Mouse (Mus musculus) forebrain, embryonic 16.5 days (tissue): ENCODE data around the gene Map1b. TPM values are rescaled to one million over a fixed set of nuclear protein-coding genes. Genes with fewer than 3 reads are reported as not detected.

Source experiments
- ATAC-seq: fragments of 200-750 bp; cut with Nextera tagmentation; 2 replicates; pipeline ENCODE4 v1.8.0; 2017; ENCODE audit warnings: mild to moderate bottlenecking, moderate library complexity
- H3K27ac ChIP-seq: fragments of 300-500 bp; sonication (generic); 2 replicates; pipeline ENCODE4 v1.5.1; 2014; ENCODE audit warnings: low read length, control low read depth
- H3K27me3 ChIP-seq: fragments of 300-500 bp; sonication (generic); replicated peaks from 2 replicates; pipeline ENCODE4 v1.6.1; 2014; ENCODE audit warnings: low read length; ENCODE audit not compliant: control insufficient read depth, insufficient read depth
- H3K36me3 ChIP-seq: fragments of 300-500 bp; sonication (generic); 2 replicates; pipeline ENCODE4 v1.6.1; 2014; ENCODE audit not compliant: control insufficient read depth, insufficient read depth
- H3K4me1 ChIP-seq: fragments of 300-500 bp; sonication (generic); replicated peaks from 2 replicates; pipeline ENCODE4 v1.6.1; 2014; ENCODE audit warnings: low read length; ENCODE audit not compliant: control insufficient read depth, insufficient read depth
- H3K4me2 ChIP-seq: fragments of 300-500 bp; sonication (generic); 2 replicates; pipeline ENCODE4 v1.6.1; 2014; ENCODE audit warnings: mild to moderate bottlenecking, low read length, control low read depth
- H3K4me3 ChIP-seq: fragments of 300-500 bp; sonication (generic); replicated peaks from 2 replicates; pipeline ENCODE4 v1.5.1; 2014; ENCODE audit warnings: mild to moderate bottlenecking, low read length, control low read depth
- H3K9ac ChIP-seq: fragments of 300-500 bp; sonication (generic); replicated peaks from 2 replicates; pipeline ENCODE4 v1.6.1; 2014; ENCODE audit warnings: low read depth, low read length, control low read depth
- H3K9me3 ChIP-seq: fragments of 300-500 bp; sonication (generic); 2 replicates; pipeline ENCODE4 v1.6.1; 2016; ENCODE audit warnings: low read length; ENCODE audit not compliant: control insufficient read depth
- WGBS: fragments of 180-500 bp; shearing (Covaris S2); extraction: QIAGEN DNeasy Blood & Tissue Kit; methylation state at CpG from one replicate; pipeline ENCODE4 v1.1.7; 2014; 5-methylcytosine and 5-hydroxymethylcytosine counted together
- polyA plus RNA-seq: library from polyadenylated mRNA; unstranded; fragments of >200 nt; fragmentation: Nextera tagmentation; extraction: Ambion mirVana; gene quantifications from 2 replicates; pipeline ENCODE4 v1.2.1, GENCODE M21; 2015

Map1b gene
- polyA plus RNA-seq, 1 experiment from 2014 or later, result 2,055 TPM

DNA sequence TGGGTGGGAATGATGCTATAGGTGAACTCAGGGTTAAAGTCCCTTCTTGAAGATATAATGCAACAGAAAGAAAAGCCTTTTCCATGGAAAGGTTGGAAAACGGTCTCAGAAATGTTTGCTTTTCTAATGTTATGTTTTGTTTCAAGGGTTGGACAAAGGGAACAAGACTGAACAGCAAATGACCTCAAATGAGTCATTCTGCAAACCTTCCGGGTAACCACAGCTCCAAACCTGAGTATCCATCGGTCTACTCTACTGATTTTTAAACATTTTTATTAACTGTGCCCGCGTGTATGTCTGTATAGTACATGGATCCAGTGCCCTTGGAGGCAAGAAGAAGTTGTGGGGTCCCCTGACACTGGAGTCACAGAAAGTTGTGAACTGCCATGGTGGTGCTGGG, 77.0 kb downstream of the Map1b start:
- Histone ChIP-seq H3K9ac (no peak overlapping the region), H3K4me3 (no peak overlapping the region), H3K36me3 (peaks cover 47% of the 10 kb centered on the region), H3K27me3 (no peaks in the 10 kb centered on the region), H3K4me2 (no peak overlapping the region), H3K27ac (no peak overlapping the region), H3K9me3 (no peaks in the 10 kb centered on the region), H3K4me1 (peaks cover 37% of the 10 kb centered on the region)
- 95% methylated on average over 5 of the region's 5 CpGs for WGBS
- ATAC-seq, result no peak

DNA sequence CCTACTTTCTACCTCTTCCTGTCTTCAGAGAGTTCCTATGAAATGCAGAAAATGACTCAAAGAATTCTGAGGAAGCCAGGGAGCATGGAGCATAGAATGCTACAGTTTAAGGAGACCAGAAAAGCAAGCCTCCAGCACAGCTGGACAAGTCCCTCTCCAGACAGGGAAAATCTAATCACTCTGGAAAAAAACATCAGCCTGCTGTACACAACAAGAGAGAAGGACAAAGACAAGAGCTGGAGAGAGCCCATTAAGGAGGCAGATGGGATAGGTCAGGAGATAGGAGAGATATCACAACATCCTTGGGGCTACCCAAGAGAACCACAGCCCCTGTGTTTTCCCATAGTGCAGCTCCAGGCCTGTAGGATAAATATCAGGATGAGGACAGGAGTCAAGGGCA, 79.3 kb downstream of the Map1b start:
- ATAC-seq, result no peak
- Histone ChIP-seq H3K36me3 (peaks cover 69% of the 10 kb centered on the region), H3K4me3 (no peak overlapping the region), H3K9me3 (no peaks in the 10 kb centered on the region), H3K4me1 (peaks cover 14% of the 10 kb centered on the region), H3K27ac (no peak overlapping the region), H3K4me2 (no peak overlapping the region), H3K9ac (no peak overlapping the region), H3K27me3 (no peaks in the 10 kb centered on the region)

GRCm38 (mm10) chr13:99434494-99434893, 81.8 kb downstream of the Map1b start:
- H3K4me1 ChIP-seq, result no peaks in the 10 kb centered on the region
- H3K27ac ChIP-seq, result no peak overlapping the region
- no peak for ATAC-seq
- peaks cover 75% of the 10 kb centered on the region for H3K36me3 ChIP-seq
- H3K27me3 ChIP-seq, result no peaks in the 10 kb centered on the region
- WGBS, result 94% methylated on average over 9 of the region's 9 CpGs
- no peak overlapping the region for H3K4me3 ChIP-seq
- H3K9me3 ChIP-seq, result no peaks in the 10 kb centered on the region
- no peak overlapping the region for H3K9ac ChIP-seq
- H3K4me2 ChIP-seq, result no peak overlapping the region

DNA sequence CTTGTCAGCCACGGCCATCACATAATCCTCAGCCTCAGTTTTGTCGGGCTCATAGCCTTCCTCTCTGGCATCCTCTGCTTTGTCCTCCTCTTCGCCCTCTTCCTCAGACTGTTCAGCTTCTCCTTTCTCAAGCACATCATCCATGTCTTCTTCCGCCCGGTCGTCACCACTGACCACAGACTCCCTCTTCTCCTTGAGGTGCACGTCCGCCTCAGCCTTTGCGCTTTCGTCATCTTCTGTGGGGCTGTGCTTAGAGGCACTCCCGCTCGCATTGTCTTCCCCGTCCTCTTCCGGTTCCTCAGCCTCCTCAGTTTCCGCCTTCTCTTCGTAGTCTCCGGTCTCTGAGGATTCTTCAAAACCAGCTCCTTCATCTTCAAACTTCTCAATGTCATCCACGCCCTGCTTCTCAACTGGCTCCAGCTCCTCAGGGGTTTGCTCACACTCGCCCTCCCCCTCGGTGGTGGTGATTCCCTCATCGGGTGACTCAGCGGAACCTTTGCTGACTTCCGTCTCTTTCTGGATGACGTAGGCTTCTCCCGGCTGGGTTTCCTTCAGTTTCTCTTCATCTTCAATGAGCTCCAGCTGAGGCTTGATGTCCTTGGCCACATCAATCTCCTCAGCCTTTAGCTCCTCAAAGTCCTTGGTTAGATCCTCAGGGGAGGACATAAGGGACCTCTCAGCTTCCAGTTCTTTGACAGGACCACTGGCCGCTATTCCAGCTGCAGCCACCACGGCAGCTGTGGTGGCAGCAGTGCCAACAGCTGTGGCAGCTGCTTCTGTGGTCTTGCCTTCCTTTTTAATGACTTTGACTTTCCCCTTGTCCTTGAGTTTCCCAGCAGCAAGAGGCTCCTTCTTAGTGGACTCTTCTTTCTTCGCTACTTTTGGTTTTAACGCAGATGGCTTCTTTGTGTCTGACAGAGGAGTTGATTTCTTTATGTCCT, 83.0 kb downstream of the Map1b start:
- Histone ChIP-seq H3K27ac (no peak overlapping the region), H3K36me3 (peaks cover 79% of the 10 kb centered on the region), H3K4me3 (no peak overlapping the region), H3K4me2 (no peak overlapping the region), H3K27me3 (no peaks in the 10 kb centered on the region), H3K9ac (no peak overlapping the region), H3K4me1 (no peaks in the 10 kb centered on the region), H3K9me3 (no peaks in the 10 kb centered on the region)
- 97% methylated on average over 29 of the region's 29 CpGs for WGBS
- no peak for ATAC-seq

GRCm38 (mm10) chr13:99423581-99423980, 92.8 kb downstream of the Map1b start:
- no peak overlapping the region for H3K4me3 ChIP-seq
- no peak overlapping the region for H3K9ac ChIP-seq
- no peak overlapping the region for H3K4me2 ChIP-seq
- no peaks in the 10 kb centered on the region for H3K9me3 ChIP-seq
- no peak for ATAC-seq
- H3K36me3 ChIP-seq, result peaks cover 56% of the 10 kb centered on the region
- no peaks in the 10 kb centered on the region for H3K4me1 ChIP-seq
- H3K27me3 ChIP-seq, result no peaks in the 10 kb centered on the region
- WGBS, result 87% methylated on average over 13 of the region's 13 CpGs
- H3K27ac ChIP-seq, result no peak overlapping the region

GRCm38 (mm10) chr13:99416601-99417000, 99.7 kb downstream of the Map1b start:
- Histone ChIP-seq H3K9me3 (no peaks in the 10 kb centered on the region), H3K4me3 (no peak overlapping the region), H3K27me3 (no peaks in the 10 kb centered on the region), H3K9ac (no peak overlapping the region), H3K4me2 (no peak overlapping the region), H3K36me3 (peaks cover 2% of the 10 kb centered on the region; the same call in 1 of the 2 replicates), H3K4me1 (peaks cover 5% of the 10 kb centered on the region; the same call in 1 of the 2 replicates), H3K27ac (no peak overlapping the region)
- 82% methylated on average over 9 of the region's 9 CpGs for WGBS
- ATAC-seq, result no peak

DNA sequence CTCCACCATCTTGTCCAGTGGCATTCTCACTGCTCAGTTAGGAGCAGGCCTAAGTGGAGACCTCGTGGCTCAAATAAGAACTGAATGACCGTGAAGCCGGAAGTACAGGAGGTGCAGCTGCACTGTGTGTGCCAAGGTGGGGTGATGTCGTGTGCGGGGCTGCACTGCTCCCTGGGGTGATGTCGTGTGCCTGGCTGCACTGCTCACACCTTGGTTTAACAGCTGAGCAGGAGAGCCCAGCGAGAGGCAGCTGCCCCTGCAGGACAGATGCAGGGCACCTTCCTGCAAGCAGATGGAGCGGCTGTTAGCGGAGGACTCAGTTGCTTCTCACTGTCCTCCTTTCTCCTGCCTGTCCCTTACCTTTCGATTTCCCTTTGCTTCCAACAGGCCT, 102.0 kb downstream of the Map1b start:
- H3K9ac ChIP-seq, result no peak overlapping the region
- no peak for ATAC-seq
- no peak overlapping the region for H3K4me2 ChIP-seq
- H3K27me3 ChIP-seq, result no peaks in the 10 kb centered on the region
- H3K9me3 ChIP-seq, result no peaks in the 10 kb centered on the region
- no peaks in the 10 kb centered on the region for H3K36me3 ChIP-seq
- no peak overlapping the region for H3K27ac ChIP-seq
- peaks cover 5% of the 10 kb centered on the region; the same call in 1 of the 2 replicates for H3K4me1 ChIP-seq
- WGBS, result 46% methylated on average over 10 of the region's 10 CpGs
- no peak overlapping the region for H3K4me3 ChIP-seq

DNA sequence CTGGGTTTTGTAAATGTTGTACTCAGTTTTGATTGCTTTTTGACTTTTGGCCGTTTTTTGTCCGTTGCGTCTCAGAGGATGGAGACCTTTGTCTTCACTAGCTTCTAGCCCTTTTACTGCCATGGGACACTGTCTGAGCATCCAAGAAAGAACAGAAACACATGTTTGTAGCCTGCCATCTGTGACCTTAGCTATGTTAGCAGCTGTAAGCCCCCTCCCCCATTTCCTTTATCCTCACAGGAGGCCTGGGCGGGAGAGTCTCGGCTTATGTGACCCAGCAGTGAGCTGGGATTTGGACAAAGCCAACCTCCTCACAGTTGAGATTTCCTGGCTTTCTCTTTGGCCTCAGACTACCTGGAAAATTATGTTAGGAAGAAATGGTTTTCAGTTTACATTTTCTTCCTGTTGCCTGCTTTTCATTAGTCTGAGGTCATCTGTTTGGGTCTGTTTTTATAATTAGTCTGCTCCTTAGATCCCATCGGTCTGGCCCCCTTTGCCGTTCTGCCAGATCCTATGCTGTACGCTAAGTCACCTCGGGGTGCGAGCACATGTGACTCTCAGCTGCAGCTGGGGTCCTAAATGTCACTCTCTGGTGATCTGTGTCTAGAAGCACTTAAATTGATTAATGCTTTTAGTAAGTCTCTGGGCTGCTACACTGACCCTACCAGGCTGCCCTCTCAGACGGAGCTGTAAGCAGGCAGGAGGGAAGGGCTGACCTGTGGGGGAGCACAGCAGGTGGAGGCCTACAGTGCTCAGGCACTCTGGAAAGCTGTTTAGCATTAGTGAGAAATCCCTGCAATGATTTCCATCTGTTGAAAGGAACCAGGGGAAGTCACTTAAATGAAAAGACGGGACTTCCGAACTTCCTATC, 102.6 kb downstream of the Map1b start:
- no peak overlapping the region for H3K4me2 ChIP-seq
- WGBS, result 47% methylated on average over 13 of the region's 13 CpGs
- H3K4me1 ChIP-seq, result peaks cover 5% of the 10 kb centered on the region; the same call in 1 of the 2 replicates
- H3K9me3 ChIP-seq, result no peaks in the 10 kb centered on the region
- H3K27ac ChIP-seq, result no peak overlapping the region
- no peak overlapping the region for H3K4me3 ChIP-seq
- H3K27me3 ChIP-seq, result no peaks in the 10 kb centered on the region
- no peak overlapping the region for H3K9ac ChIP-seq
- no peaks in the 10 kb centered on the region for H3K36me3 ChIP-seq
- ATAC-seq, result no peak

DNA sequence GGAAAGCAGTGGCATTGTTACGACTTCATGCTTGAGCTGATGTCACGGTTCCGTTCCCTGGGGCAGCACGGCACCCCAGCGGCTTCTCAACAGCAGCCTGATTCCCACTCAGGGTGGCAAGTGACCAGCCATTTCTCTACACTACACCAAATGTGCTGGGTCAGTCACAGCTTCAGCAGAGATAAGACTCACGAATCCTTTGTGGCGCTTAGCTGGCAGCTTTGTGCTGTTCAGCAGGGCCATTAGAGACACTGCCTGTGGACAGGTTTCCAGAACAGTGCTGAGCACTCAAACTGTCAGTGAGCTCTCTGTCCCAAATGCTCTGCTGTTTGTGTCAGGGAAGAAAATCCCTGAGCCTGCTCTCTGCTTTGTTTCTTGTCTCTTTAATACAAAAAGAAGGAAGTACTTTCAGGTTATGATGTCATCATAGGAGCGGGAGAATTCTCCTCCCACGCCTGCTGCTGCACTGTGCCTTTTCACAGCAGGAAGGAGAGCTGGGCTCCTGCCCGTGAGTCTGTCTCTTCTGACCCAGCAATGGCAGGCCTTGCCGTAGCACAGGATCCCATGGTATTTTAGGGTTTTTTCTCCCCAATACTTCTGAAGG, 103.8 kb downstream of the Map1b start:
- H3K4me1 ChIP-seq, result peaks cover 5% of the 10 kb centered on the region; the same call in 1 of the 2 replicates
- no peaks in the 10 kb centered on the region for H3K9me3 ChIP-seq
- no peak overlapping the region for H3K4me3 ChIP-seq
- peak overlapping the region; percentile 5; the same call in 1 of the 2 replicates for H3K9ac ChIP-seq
- H3K4me2 ChIP-seq, result no peak overlapping the region
- no peak overlapping the region for H3K27ac ChIP-seq
- WGBS, result 58% methylated on average over 11 of the region's 11 CpGs
- no peaks in the 10 kb centered on the region for H3K27me3 ChIP-seq
- peak; percentile 14; the same call in 1 of the 2 replicates for ATAC-seq
- H3K36me3 ChIP-seq, result no peaks in the 10 kb centered on the region
